Comparison of ENCODE assay signal across 15 mouse cellular contexts in the genomic region with DNA sequence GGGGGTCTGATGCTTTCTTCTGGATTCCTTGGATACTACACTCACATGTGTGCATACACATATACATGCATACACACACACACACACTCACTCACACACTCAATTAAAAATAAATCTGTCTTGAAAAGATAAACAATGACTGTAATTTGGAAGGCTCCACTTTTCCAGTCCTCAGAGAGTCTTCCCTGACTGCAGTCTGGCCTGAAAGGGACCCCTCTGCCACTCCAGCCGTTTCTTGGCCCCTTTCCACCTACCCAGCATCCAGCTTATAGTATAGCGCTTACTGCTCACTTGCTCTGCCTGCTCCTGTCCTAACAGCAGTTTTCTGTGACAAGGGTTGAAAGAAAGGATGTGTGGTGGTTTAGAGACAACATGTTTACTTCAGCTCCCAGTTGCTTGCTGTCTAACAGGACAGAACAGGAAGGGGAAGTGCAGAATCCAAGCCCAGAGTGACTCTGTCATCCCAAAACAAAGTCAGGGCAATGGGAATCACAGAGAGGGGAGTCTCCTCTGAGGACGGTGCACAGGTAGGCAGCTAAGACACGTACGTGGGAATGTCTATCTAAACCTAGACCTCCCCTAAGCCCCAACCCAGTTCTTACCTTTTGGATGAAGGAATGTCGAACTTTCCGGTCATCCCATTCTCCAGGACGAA. TPM values are rescaled to one million over a fixed set of nuclear protein-coding genes. Genes with fewer than 3 reads are reported as not detected.
A peak's percentile ranks its signal among the peaks of the same experiment; 100 is the strongest.
DNase-seq lines count a peak whose midpoint lies in the region; ATAC-seq and TF ChIP-seq lines count a peak whose summit lies in the region.
"Had no signal": no experiment of that assay in that cellular context is flagged by ENCODE, and none has a peak within 500 bp of the region (broad histone marks: within the 10 kb centered on the region; RNA-seq: fewer than 3 reads in every experiment).

No protein-coding gene starts in this region.

- H3K36me3 ChIP-seq in heart, embryonic 13.5 days, result peaks cover 56% of the 10 kb centered on the region
- peaks cover 33% of the 10 kb centered on the region for H3K36me3 ChIP-seq in midbrain, postnatal 0 days (ENCODE audit: insufficient read depth, low read length)
- H3K36me3 ChIP-seq in midbrain, embryonic 14.5 days (ENCODE audit: control insufficient read depth, insufficient read depth, low read length), result 0 out of 2 replicates have a peak, but pooled peaks cover 11% of the 10 kb centered on the region

- no peaks in the 10 kb centered on the region for H3K27me3 ChIP-seq in heart, embryonic 13.5 days (replicated peaks)
- H3K27me3 ChIP-seq in midbrain, postnatal 0 days (ENCODE audit: insufficient read depth, low read length), result no peaks in the 10 kb centered on the region
- H3K27me3 ChIP-seq in midbrain, embryonic 14.5 days (ENCODE audit: control insufficient read depth, insufficient read depth, low read length), result no peaks in the 10 kb centered on the region
- H3K27me3 ChIP-seq: CH12.LX, Patski had no signal

- no peaks in the 10 kb centered on the region for H3K9me3 ChIP-seq in heart, embryonic 13.5 days
- no peaks in the 10 kb centered on the region for H3K9me3 ChIP-seq in midbrain, postnatal 0 days (ENCODE audit: low read length)
- no peaks in the 10 kb centered on the region for H3K9me3 ChIP-seq in midbrain, embryonic 14.5 days (ENCODE audit: control insufficient read depth, low read length)

- peak overlapping the region; percentile 99 for H3K27ac ChIP-seq in heart, embryonic 13.5 days (replicated peaks)
- no peak overlapping the region for H3K27ac ChIP-seq in midbrain, postnatal 0 days (ENCODE audit: low read depth, low read length)
- no peak overlapping the region for H3K27ac ChIP-seq in midbrain, embryonic 14.5 days (replicated peaks; ENCODE audit: low read depth, low read length)
- H3K27ac ChIP-seq: hindbrain, embryonic 14.5 days had no signal

- ATAC-seq in heart, embryonic 13.5 days (ENCODE audit: extremely low read depth, insufficient number of reproducible peaks, low FRiP score, low TSS enrichment), result no peak
- no peak for ATAC-seq in midbrain, postnatal 0 days (ENCODE audit: low FRiP score)
- ATAC-seq in midbrain, embryonic 14.5 days (ENCODE audit: low FRiP score, low TSS enrichment), result no peak
- ATAC-seq: Patski had no signal

- 0 out of 2 replicates have a peak overlapping the region, but pooled peaks have one; percentile 0 for H3K4me2 ChIP-seq in heart, embryonic 13.5 days
- H3K4me2 ChIP-seq in midbrain, postnatal 0 days (ENCODE audit: low read depth, low read length, poor library complexity, severe bottlenecking), result no peak overlapping the region
- H3K4me2 ChIP-seq in midbrain, embryonic 14.5 days (ENCODE audit: low read length), result no peak overlapping the region
- H3K4me2 ChIP-seq: hindbrain, embryonic 14.5 days had no signal

- H3K4me3 ChIP-seq in heart, embryonic 13.5 days, result no peak overlapping the region
- H3K4me3 ChIP-seq in midbrain, postnatal 0 days (ENCODE audit: low read depth, low read length), result no peak overlapping the region
- no peak overlapping the region for H3K4me3 ChIP-seq in midbrain, embryonic 14.5 days (replicated peaks; ENCODE audit: low read depth, low read length)
- H3K4me3 ChIP-seq: erythroblast, embryonic 14.5 days had no signal

- no peak for TF ChIP-seq CTCF in midbrain, postnatal 0 days (IDR thresholded peaks at IDR 0.05)

- DNase-seq in heart, postnatal 10 days, result no peak
- DNase-seq in kidney, postnatal 4 days, result peak; percentile 28 to 39
- no peak for DNase-seq in kidney, postnatal 25 days
- DNase-seq in midbrain, postnatal 0 days (ENCODE audit: low spot score), result peak; percentile 12
- no peak for DNase-seq in midbrain, embryonic 14.5 days
- no peak for DNase-seq in adrenal gland, postnatal 36 days
- DNase-seq: spleen, adult 18-20 months; thymus, adult 2 months had no signal

- WGBS in heart, embryonic 13.5 days, result 74% methylated on average over 8 of the region's 8 CpGs
- WGBS in midbrain, postnatal 0 days, result 85% methylated on average over 8 of the region's 8 CpGs
- WGBS in midbrain, embryonic 14.5 days, result 85% methylated on average over 8 of the region's 8 CpGs

- peak overlapping the region; percentile 62 for H3K9ac ChIP-seq in heart, embryonic 13.5 days
- H3K9ac ChIP-seq in midbrain, postnatal 0 days (replicated peaks; ENCODE audit: low read length, poor library complexity, severe bottlenecking), result no peak overlapping the region
- no peak overlapping the region for H3K9ac ChIP-seq in midbrain, embryonic 14.5 days (replicated peaks; ENCODE audit: low read length)
- H3K9ac ChIP-seq: hindbrain, embryonic 14.5 days had no signal

- H3K4me1 ChIP-seq in heart, embryonic 13.5 days, result peaks cover 99% of the 10 kb centered on the region
- 0 out of 2 replicates have a peak, but pooled peaks cover 9% of the 10 kb centered on the region for H3K4me1 ChIP-seq in midbrain, postnatal 0 days (ENCODE audit: insufficient read depth, low read length)
- peaks cover 15% of the 10 kb centered on the region for H3K4me1 ChIP-seq in midbrain, embryonic 14.5 days (ENCODE audit: control insufficient read depth, insufficient read depth, low read length)

- intact Hi-C loops in heart, postnatal 10 days (cut with DNase I), result no loop called here

RNA-seq across cellular contexts. Expression of gene Pnkd, which starts 8.7 kb away (rescaled TPM):
- 227 and 252 TPM in 2 replicates for polyA plus RNA-seq in heart, embryonic 13.5 days (2015; fragmentation: Nextera tagmentation; extraction: Ambion mirVana)
- 100 to 1,000 TPM; 205 to 211 TPM for total RNA-seq in heart, postnatal 10 days (2021)
- 101 and 116 TPM in 2 replicates for total RNA-seq in midbrain, postnatal 0 days (2014; rRNA removed)
- 135 and 140 TPM in 2 replicates for polyA plus RNA-seq in midbrain, postnatal 0 days (2015; fragmentation: Nextera tagmentation; extraction: Ambion mirVana)
- polyA plus RNA-seq in midbrain, embryonic 14.5 days (2014; fragmentation: Nextera tagmentation; extraction: Ambion mirVana), result 99.0 and 107 TPM in 2 replicates
- total RNA-seq in adrenal gland, postnatal 36 days (2021), result 10 to 100 TPM; 72.5 to 80.8 TPM

RNA-seq across cellular contexts. Expression of gene Aamp, which starts 8.9 kb away (rescaled TPM):
- polyA plus RNA-seq in heart, embryonic 13.5 days (2015; fragmentation: Nextera tagmentation; extraction: Ambion mirVana), result 164 and 188 TPM in 2 replicates
- 100 to 1,000 TPM; 103 to 109 TPM for total RNA-seq in heart, postnatal 10 days (2021)
- total RNA-seq in midbrain, postnatal 0 days (2014; rRNA removed), result 139 and 148 TPM in 2 replicates
- 203 and 216 TPM in 2 replicates for polyA plus RNA-seq in midbrain, postnatal 0 days (2015; fragmentation: Nextera tagmentation; extraction: Ambion mirVana)
- polyA plus RNA-seq in midbrain, embryonic 14.5 days (2014; fragmentation: Nextera tagmentation; extraction: Ambion mirVana), result 184 and 205 TPM in 2 replicates
- 100 to 1,000 TPM; 174 to 190 TPM for total RNA-seq in adrenal gland, postnatal 36 days (2021)

RNA-seq across cellular contexts. Expression of gene Tmbim1, which starts 12.0 kb away (rescaled TPM):
- 42.0 and 42.7 TPM in 2 replicates for polyA plus RNA-seq in heart, embryonic 13.5 days (2015; fragmentation: Nextera tagmentation; extraction: Ambion mirVana)
- 10 to 100 TPM; 43.2 to 45.8 TPM for total RNA-seq in heart, postnatal 10 days (2021)
- total RNA-seq in midbrain, postnatal 0 days (2014; rRNA removed), result 9.8 and 20.7 TPM in 2 replicates
- polyA plus RNA-seq in midbrain, postnatal 0 days (2015; fragmentation: Nextera tagmentation; extraction: Ambion mirVana), result 9.8 and 10.5 TPM in 2 replicates
- polyA plus RNA-seq in midbrain, embryonic 14.5 days (2014; fragmentation: Nextera tagmentation; extraction: Ambion mirVana), result 3.8 and 5.6 TPM in 2 replicates
- total RNA-seq in adrenal gland, postnatal 36 days (2021), result 100 to 1,000 TPM; 101 to 106 TPM

RNA-seq across cellular contexts. Expression of gene Gpbar1, which starts 15.1 kb away (rescaled TPM):
- polyA plus RNA-seq in heart, embryonic 13.5 days (2015; fragmentation: Nextera tagmentation; extraction: Ambion mirVana), result 0.36 and 0.64 TPM in 2 replicates
- total RNA-seq in heart, postnatal 10 days (2021), result not detected
- total RNA-seq in midbrain, postnatal 0 days (2014; rRNA removed), result 0.52 TPM in 1 of 2 replicates, not detected in the other
- 0.16 TPM in 1 of 2 replicates, not detected in the other for polyA plus RNA-seq in midbrain, postnatal 0 days (2015; fragmentation: Nextera tagmentation; extraction: Ambion mirVana)
- polyA plus RNA-seq in midbrain, embryonic 14.5 days (2014; fragmentation: Nextera tagmentation; extraction: Ambion mirVana), result 0.27 and 0.39 TPM in 2 replicates
- total RNA-seq in adrenal gland, postnatal 36 days (2021), result not detected
- total RNA-seq: adrenal gland, adult 18-20 months; CH12.LX; common myeloid progenitor, adult 5-6 weeks had no signal
- polyA plus RNA-seq: erythroblast, embryonic 14.5 days had no signal

RNA-seq across cellular contexts. Expression of gene Arpc2, which starts 57.5 kb away (rescaled TPM):
- 400 and 438 TPM in 2 replicates for polyA plus RNA-seq in heart, embryonic 13.5 days (2015; fragmentation: Nextera tagmentation; extraction: Ambion mirVana)
- 100 to 1,000 TPM; 213 to 219 TPM for total RNA-seq in heart, postnatal 10 days (2021)
- 149 and 183 TPM in 2 replicates for total RNA-seq in midbrain, postnatal 0 days (2014; rRNA removed)
- polyA plus RNA-seq in midbrain, postnatal 0 days (2015; fragmentation: Nextera tagmentation; extraction: Ambion mirVana), result 442 and 464 TPM in 2 replicates
- polyA plus RNA-seq in midbrain, embryonic 14.5 days (2014; fragmentation: Nextera tagmentation; extraction: Ambion mirVana), result 322 and 338 TPM in 2 replicates
- 100 to 1,000 TPM; 181 to 203 TPM for total RNA-seq in adrenal gland, postnatal 36 days (2021)

Comparison
In these comparisons a context has a peak if more than half of its experiments do, and no peak if none do; other contexts are left out.
1. DNase-seq: peak in kidney, postnatal 4 days (2 of 2) and midbrain, postnatal 0 days (single experiment); none in heart, postnatal 10 days (0 of 2), kidney, postnatal 25 days (0 of 2), midbrain, embryonic 14.5 days (single experiment) and adrenal gland, postnatal 36 days (0 of 2).